Mouse (Mus musculus): ENCODE measurements around the gene Cutal. TPM values are rescaled to one million over a fixed set of nuclear protein-coding genes. Genes with fewer than 3 reads are reported as not detected.

Cutal gene
- polyA plus RNA-seq, 2 experiments = 4.0 TPM

GRCm38 (mm10) chr2:34912613-34913012 is 38.4 kb downstream of the Cutal start:
- Histone ChIP-seq H3K4me1 (replicated peaks; ENCODE audit: control insufficient read depth in 2 of 2, insufficient read depth in 2 of 2, low read length in 1 of 2) (peaks cover 4 to 8% of the 10 kb centered on the region in 2 experiments), H3K36me3 (replicated peaks; ENCODE audit: control insufficient read depth, insufficient read depth, low read depth) (peaks cover 5% of the 10 kb centered on the region; the same call in 1 of the 2 replicates), H3K4me2 (ENCODE audit: low read depth) (peak overlapping the region; percentile 94), H3K9me3 (ENCODE audit: control insufficient read depth, low read length) (no peaks in the 10 kb centered on the region), H3K27ac (no peak overlapping the region), H3K9ac (replicated peaks) (no peak overlapping the region; the same call in 1 of the 2 replicates), H3K4me3 (ENCODE audit: insufficient read depth in 1 of 2, low read depth in 2 of 2, low read length in 2 of 2) (peak overlapping the region; percentile 81 to 89), H3K27me3 (ENCODE audit: control insufficient read depth, insufficient read depth, low read length) (peaks cover 10% of the 10 kb centered on the region)
- 62% methylated on average over 7 of the region's 7 CpGs for WGBS (ENCODE audit: insufficient replicate concordance)
- no peak for TF ChIP-seq CTCF (IDR thresholded peaks at IDR 0.05; ENCODE audit: low read depth)
- no peak for ATAC-seq (ENCODE audit: insufficient read depth)
- no peak for DNase-seq (ENCODE audit: low read depth in 3 of 3, low spot score in 3 of 3)

- Histone ChIP-seq H3K4me3 (ENCODE audit: insufficient read depth in 1 of 2, low read depth in 2 of 2, low read length in 2 of 2) (peak within 1 kb of the TSS; percentile 81 to 89), H3K36me3 (replicated peaks; ENCODE audit: control insufficient read depth, insufficient read depth, low read depth) (peaks cover 5% of the 10 kb centered on the region; the same call in 1 of the 2 replicates), H3K9ac (replicated peaks) (peak within 1 kb of the TSS; percentile 71), H3K27ac (peak within 1 kb of the TSS; percentile 7; the same call in 1 of the 2 replicates), H3K27me3 (ENCODE audit: control insufficient read depth, insufficient read depth, low read length) (peaks cover 10% of the 10 kb centered on the region), H3K4me2 (ENCODE audit: low read depth) (peak within 1 kb of the TSS; percentile 94), H3K4me1 (replicated peaks; ENCODE audit: control insufficient read depth in 2 of 2, insufficient read depth in 2 of 2, low read length in 1 of 2) (peaks cover 4 to 8% of the 10 kb centered on the region in 2 experiments), H3K9me3 (ENCODE audit: control insufficient read depth, low read length) (no peaks in the 10 kb centered on the region)
- ATAC-seq (ENCODE audit: insufficient read depth) (peak; percentile 58), DNase-seq (ENCODE audit: low read depth in 3 of 3, low spot score in 3 of 3) (peak in 1 of 3 experiments; percentile 35)
- no peak for TF ChIP-seq CTCF (IDR thresholded peaks at IDR 0.05; ENCODE audit: low read depth)
- no peak for TF ChIP-seq EP300 (IDR thresholded peaks at IDR 0.05; ENCODE audit: low read depth)
- under 1% methylated on average over 64 of the region's 64 CpGs for WGBS (ENCODE audit: insufficient replicate concordance)
These were observed 39.2 kb downstream of the Cutal start, which contains the start of gene Phf19 for GRCm38 (mm10) chr2:34913218-34914068. Phf19 (minus strand) TSS chr2:34914026.

GRCm38 (mm10) chr2:34914069-34914822 is 40.0 kb downstream of the Cutal start:
- H3K4me3 ChIP-seq (ENCODE audit: insufficient read depth in 1 of 2, low read depth in 2 of 2, low read length in 2 of 2) = peak overlapping the region; percentile 48 to 81
- H3K36me3 ChIP-seq (replicated peaks; ENCODE audit: control insufficient read depth, insufficient read depth, low read depth) = peaks cover 5% of the 10 kb centered on the region; the same call in 1 of the 2 replicates
- no peaks in the 10 kb centered on the region for H3K9me3 ChIP-seq (ENCODE audit: control insufficient read depth, low read length)
- peak in 2 of 3 experiments; percentile 47 for DNase-seq (ENCODE audit: low read depth in 3 of 3, low spot score in 3 of 3)
- ATAC-seq (ENCODE audit: insufficient read depth) = peak; percentile 75
- H3K9ac ChIP-seq (replicated peaks) = peak overlapping the region; percentile 71
- peak overlapping the region; percentile 94 for H3K4me2 ChIP-seq (ENCODE audit: low read depth)
- WGBS (ENCODE audit: insufficient replicate concordance) = 2% methylated on average over 45 of the region's 50 CpGs
- H3K27ac ChIP-seq = no peak overlapping the region
- TF ChIP-seq CTCF (IDR thresholded peaks at IDR 0.05; ENCODE audit: low read depth) = no peak
- no peak for TF ChIP-seq EP300 (IDR thresholded peaks at IDR 0.05; ENCODE audit: low read depth)
- H3K4me1 ChIP-seq (replicated peaks; ENCODE audit: control insufficient read depth in 2 of 2, insufficient read depth in 2 of 2, low read length in 1 of 2) = peaks cover 4 to 8% of the 10 kb centered on the region in 2 experiments
- H3K27me3 ChIP-seq (ENCODE audit: control insufficient read depth, insufficient read depth, low read length) = peaks cover 10% of the 10 kb centered on the region

- Histone ChIP-seq H3K4me1 (replicated peaks; ENCODE audit: control insufficient read depth in 2 of 2, insufficient read depth in 2 of 2, low read length in 1 of 2) (peaks cover 4 to 8% of the 10 kb centered on the region in 2 experiments), H3K4me2 (ENCODE audit: low read depth) (peak overlapping the region; percentile 94), H3K27ac (no peak overlapping the region), H3K4me3 (ENCODE audit: insufficient read depth in 1 of 2, low read depth in 2 of 2, low read length in 2 of 2) (peak overlapping the region in 1 of 2 experiments; percentile 48; a peak in 1 of 4 replicates), H3K9me3 (ENCODE audit: control insufficient read depth, low read length) (no peaks in the 10 kb centered on the region), H3K27me3 (ENCODE audit: control insufficient read depth, insufficient read depth, low read length) (peaks cover 10% of the 10 kb centered on the region), H3K9ac (replicated peaks) (no peak overlapping the region), H3K36me3 (replicated peaks; ENCODE audit: control insufficient read depth, insufficient read depth, low read depth) (peaks cover 5% of the 10 kb centered on the region; the same call in 1 of the 2 replicates)
- no peak for TF ChIP-seq EP300 (IDR thresholded peaks at IDR 0.05; ENCODE audit: low read depth)
- no peak for TF ChIP-seq CTCF (IDR thresholded peaks at IDR 0.05; ENCODE audit: low read depth)
- no peak for DNase-seq (ENCODE audit: low read depth in 3 of 3, low spot score in 3 of 3)
- peak; percentile 4; the same call in 1 of the 2 replicates for ATAC-seq (ENCODE audit: insufficient read depth)
- 16% methylated on average over 2 of the region's 2 CpGs for WGBS (ENCODE audit: insufficient replicate concordance)
These were observed 40.6 kb downstream of the Cutal start for GRCm38 (mm10) chr2:34914823-34915082.

- no peak overlapping the region for H3K4me3 ChIP-seq (ENCODE audit: insufficient read depth in 1 of 2, low read depth in 2 of 2, low read length in 2 of 2)
- TF ChIP-seq EP300 (IDR thresholded peaks at IDR 0.05; ENCODE audit: low read depth) = no peak
- TF ChIP-seq CTCF (IDR thresholded peaks at IDR 0.05; ENCODE audit: low read depth) = no peak
- peaks cover 5% of the 10 kb centered on the region; the same call in 1 of the 2 replicates for H3K36me3 ChIP-seq (replicated peaks; ENCODE audit: control insufficient read depth, insufficient read depth, low read depth)
- 62% methylated on average over 2 of the region's 2 CpGs for whole genome bisulfite sequencing (ENCODE audit: insufficient replicate concordance)
- no peaks in the 10 kb centered on the region for H3K9me3 ChIP-seq (ENCODE audit: control insufficient read depth, low read length)
- no peak overlapping the region for H3K27ac ChIP-seq
- no peak overlapping the region for H3K9ac ChIP-seq (replicated peaks)
- H3K27me3 ChIP-seq (ENCODE audit: control insufficient read depth, insufficient read depth, low read length) = peaks cover 10% of the 10 kb centered on the region
- peaks cover 4 to 8% of the 10 kb centered on the region in 2 experiments for H3K4me1 ChIP-seq (replicated peaks; ENCODE audit: control insufficient read depth in 2 of 2, insufficient read depth in 2 of 2, low read length in 1 of 2)
- DNase-seq (ENCODE audit: low read depth in 3 of 3, low spot score in 3 of 3) = no peak
- ATAC-seq (ENCODE audit: insufficient read depth) = no peak
- no peak overlapping the region; the same call in 1 of the 2 replicates for H3K4me2 ChIP-seq (ENCODE audit: low read depth)
These were observed 40.9 kb downstream of the Cutal start for GRCm38 (mm10) chr2:34915103-34915502.

Measured in liver, embryonic 14.5 days (tissue).